Mouse (Mus musculus) monocyte, adult 2 months (primary cell): ENCODE data around the gene Iqgap1.

Experiments
- DNase-seq, 2 experiments: peaks; one replicate each; pipeline ENCODE4 v3.0.0; 2022; ENCODE audit warnings: low spot score in 2 of 2, low read depth in 1 of 2

Iqgap1 gene

DNA sequence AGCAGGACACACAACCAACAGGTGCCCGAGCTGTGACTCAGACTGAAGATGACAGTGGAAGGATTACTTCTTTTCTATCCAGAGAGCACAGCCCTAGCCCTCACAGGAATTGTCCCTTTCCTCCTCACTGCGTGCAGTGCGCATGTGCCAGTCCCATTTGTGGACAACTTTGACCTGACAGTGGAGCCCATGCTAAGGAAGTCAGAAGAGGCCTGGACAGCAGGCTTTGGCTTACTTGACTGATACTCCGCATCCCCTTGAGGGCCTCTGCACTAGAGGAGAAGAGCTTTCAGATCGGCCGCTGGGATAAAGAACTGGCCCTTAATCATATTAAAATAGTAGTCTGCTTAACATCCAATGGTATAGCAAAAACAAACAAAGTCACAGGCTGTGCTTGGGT lies 154.9 kb downstream of the Iqgap1 start:
- DNase-seq = no peak

DNA sequence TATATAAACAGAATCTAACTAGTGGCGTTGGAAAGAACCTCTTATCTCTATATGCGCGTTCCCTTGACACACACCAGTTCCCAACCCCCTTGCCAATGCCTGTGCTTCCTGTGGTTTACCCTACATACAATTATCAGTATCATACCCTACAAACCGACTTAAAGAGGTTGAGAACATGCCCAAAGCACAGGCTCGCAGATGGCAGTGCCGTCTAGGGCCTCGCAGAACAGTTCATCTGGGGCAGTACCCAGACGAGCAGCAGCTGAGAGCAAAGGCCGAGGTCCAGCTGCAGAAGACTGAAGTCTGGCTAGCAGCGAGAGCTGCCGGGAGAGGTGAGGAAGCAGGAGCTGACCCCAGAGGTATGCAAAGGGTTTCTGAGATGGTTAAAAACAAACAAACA lies 158.6 kb downstream of the Iqgap1 start:
- DNase-seq = no peak

- DNase-seq = no peak
These were observed 159.4 kb downstream of the Iqgap1 start for GRCm38 (mm10) chr7:80666198-80666915.
